Mouse (Mus musculus) heart, adult 2 months (tissue): Measurements from ENCODE around the gene Camsap2.

Experiments used
- CTCF ChIP-seq: fragments of 200-600 bp; IDR thresholded peaks from 2 replicates; pipeline ENCODE4 v1.8.1; 2022; ENCODE audit warnings: antibody characterized with exemption, mild to moderate bottlenecking, moderate library complexity
- EP300 ChIP-seq: fragments of 200-500 bp; IDR thresholded peaks from 2 replicates; pipeline ENCODE4 v1.6.1; 2011; ENCODE audit warnings: low read depth, low read length, control low read depth; ENCODE audit not compliant: insufficient read depth

DNA sequence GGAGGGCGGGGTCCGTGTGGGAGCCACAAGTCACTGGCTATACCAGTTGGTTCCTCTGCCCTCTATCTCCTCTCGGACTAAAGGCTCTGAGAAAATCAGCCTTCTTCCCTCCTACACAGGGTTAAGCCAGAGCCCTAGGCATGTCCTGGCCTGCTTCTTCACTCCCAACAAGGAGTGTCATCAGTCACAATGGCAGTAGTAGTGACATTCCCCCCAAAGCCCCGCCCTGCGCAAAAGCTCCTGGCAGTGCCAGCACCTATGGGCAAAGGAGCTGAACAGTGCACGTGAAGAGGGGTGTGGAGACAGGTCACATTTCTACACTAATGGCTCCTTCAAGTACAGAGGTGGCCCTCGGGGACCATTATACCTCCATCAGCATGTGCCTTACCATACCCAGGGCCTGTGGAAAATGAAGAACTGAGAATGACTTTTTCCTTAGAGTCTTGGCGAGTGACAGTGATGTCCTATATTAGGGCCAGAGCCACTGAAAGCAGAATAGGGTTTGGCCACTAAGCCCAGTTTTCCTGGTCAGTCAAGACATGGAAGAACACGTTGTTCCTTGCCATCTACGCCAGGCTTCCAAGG lies 122.1 kb downstream of the Camsap2 start:
- no peak for TF ChIP-seq CTCF
- TF ChIP-seq EP300 = no peak
